Mouse (Mus musculus): ENCODE measurements around the gene Olfr787. TPM values are rescaled to one million over a fixed set of nuclear protein-coding genes. Genes with fewer than 3 reads are reported as not detected.

The Olfr787 gene
- polyA plus RNA-seq, 2 experiments: not detected

- DNase-seq (ENCODE audit: low read depth in 3 of 3, low spot score in 3 of 3): no peak
- Histone ChIP-seq H3K9me3 (ENCODE audit: control insufficient read depth, low read length) (no peaks in the 10 kb centered on the region), H3K27ac (no peak within 1 kb of the TSS), H3K4me2 (ENCODE audit: low read depth) (no peak within 1 kb of the TSS), H3K4me3 (ENCODE audit: insufficient read depth in 1 of 2, low read depth in 2 of 2, low read length in 2 of 2) (no peak within 1 kb of the TSS), H3K36me3 (replicated peaks; ENCODE audit: control insufficient read depth, insufficient read depth, low read depth) (no peaks in the 10 kb centered on the region), H3K27me3 (ENCODE audit: control insufficient read depth, insufficient read depth, low read length) (no peaks in the 10 kb centered on the region), H3K9ac (replicated peaks) (no peak within 1 kb of the TSS), H3K4me1 (replicated peaks; ENCODE audit: control insufficient read depth in 2 of 2, insufficient read depth in 2 of 2, low read length in 1 of 2) (no peaks in the 10 kb centered on the region)
- no peak for ATAC-seq (ENCODE audit: insufficient read depth)
- TF ChIP-seq CTCF (IDR thresholded peaks at IDR 0.05; ENCODE audit: low read depth) (no peak), EP300 (IDR thresholded peaks at IDR 0.05; ENCODE audit: low read depth) (no peak)
- WGBS (ENCODE audit: insufficient replicate concordance): 30% methylated on average over 2 of the region's 2 CpGs
These were observed 22.8 kb downstream of the Olfr787 start, which contains the start of gene Olfr789 for GRCm38 (mm10) chr10:129484452-129484851. Gene Olfr789 (plus strand): TSS chr10:129484752.

- no peak for TF ChIP-seq CTCF (IDR thresholded peaks at IDR 0.05; ENCODE audit: low read depth)
- no peak for TF ChIP-seq EP300 (IDR thresholded peaks at IDR 0.05; ENCODE audit: low read depth)
- Histone ChIP-seq H3K36me3 (replicated peaks; ENCODE audit: control insufficient read depth, insufficient read depth, low read depth) (no peaks in the 10 kb centered on the region), H3K9ac (replicated peaks) (no peak overlapping the region), H3K4me2 (ENCODE audit: low read depth) (no peak overlapping the region), H3K4me1 (replicated peaks; ENCODE audit: control insufficient read depth in 2 of 2, insufficient read depth in 2 of 2, low read length in 1 of 2) (no peaks in the 10 kb centered on the region), H3K27ac (no peak overlapping the region), H3K9me3 (ENCODE audit: control insufficient read depth, low read length) (no peaks in the 10 kb centered on the region), H3K4me3 (ENCODE audit: insufficient read depth in 1 of 2, low read depth in 2 of 2, low read length in 2 of 2) (no peak overlapping the region), H3K27me3 (ENCODE audit: control insufficient read depth, insufficient read depth, low read length) (no peaks in the 10 kb centered on the region)
- WGBS (ENCODE audit: insufficient replicate concordance): 51% methylated on average over 2 of the region's 2 CpGs
- ATAC-seq (ENCODE audit: insufficient read depth) (no peak), DNase-seq (ENCODE audit: low read depth in 3 of 3, low spot score in 3 of 3) (no peak)
These were observed 28.4 kb downstream of the Olfr787 start for GRCm38 (mm10) chr10:129490101-129490500.

- Histone ChIP-seq H3K4me2 (ENCODE audit: low read depth) (no peak within 1 kb of the TSS), H3K27me3 (ENCODE audit: control insufficient read depth, insufficient read depth, low read length) (no peaks in the 10 kb centered on the region), H3K9me3 (ENCODE audit: control insufficient read depth, low read length) (no peaks in the 10 kb centered on the region), H3K9ac (replicated peaks) (no peak within 1 kb of the TSS), H3K4me1 (replicated peaks; ENCODE audit: control insufficient read depth in 2 of 2, insufficient read depth in 2 of 2, low read length in 1 of 2) (no peaks in the 10 kb centered on the region), H3K27ac (no peak within 1 kb of the TSS), H3K4me3 (ENCODE audit: insufficient read depth in 1 of 2, low read depth in 2 of 2, low read length in 2 of 2) (no peak within 1 kb of the TSS), H3K36me3 (replicated peaks; ENCODE audit: control insufficient read depth, insufficient read depth, low read depth) (no peaks in the 10 kb centered on the region)
- DNase-seq (ENCODE audit: low read depth in 3 of 3, low spot score in 3 of 3) (no peak), ATAC-seq (ENCODE audit: insufficient read depth) (no peak)
- TF ChIP-seq CTCF (IDR thresholded peaks at IDR 0.05; ENCODE audit: low read depth) (no peak), EP300 (IDR thresholded peaks at IDR 0.05; ENCODE audit: low read depth) (no peak)
These were observed 36.5 kb downstream of the Olfr787 start, which contains the start of gene Olfr790 for GRCm38 (mm10) chr10:129498192-129498591. Gene Olfr790 (plus strand): TSS chr10:129498492.

Other genes starting within 250 kb of the Olfr787 start
- gene Olfr774, start 225.7 kb upstream of the Olfr787 start, polyA plus RNA-seq (2012; rRNA removed): not detected in 2 replicates
- not detected in 2 replicates for gene Olfr774, start 225.7 kb upstream of the Olfr787 start, polyA plus RNA-seq (2014; fragmentation: Nextera tagmentation; extraction: Ambion mirVana)
- gene Olfr775, start 213.4 kb upstream of the Olfr787 start, polyA plus RNA-seq (2012; rRNA removed): not detected in 2 replicates
- not detected in 2 replicates for gene Olfr775, start 213.4 kb upstream of the Olfr787 start, polyA plus RNA-seq (2014; fragmentation: Nextera tagmentation; extraction: Ambion mirVana)
- gene Olfr776, start 202.7 kb upstream of the Olfr787 start, polyA plus RNA-seq (2012; rRNA removed): not detected in 2 replicates
- gene Olfr776, start 202.7 kb upstream of the Olfr787 start, polyA plus RNA-seq (2014; fragmentation: Nextera tagmentation; extraction: Ambion mirVana): not detected in 2 replicates
- not detected in 2 replicates for gene Olfr777, start 190.4 kb upstream of the Olfr787 start, polyA plus RNA-seq (2012; rRNA removed)
- not detected in 2 replicates for gene Olfr777, start 190.4 kb upstream of the Olfr787 start, polyA plus RNA-seq (2014; fragmentation: Nextera tagmentation; extraction: Ambion mirVana)
- gene Olfr780, start 143.7 kb upstream of the Olfr787 start, polyA plus RNA-seq (2012; rRNA removed): not detected in 2 replicates
- gene Olfr780, start 143.7 kb upstream of the Olfr787 start, polyA plus RNA-seq (2014; fragmentation: Nextera tagmentation; extraction: Ambion mirVana): not detected in 2 replicates
- gene Olfr781, start 133.0 kb upstream of the Olfr787 start, polyA plus RNA-seq (2012; rRNA removed): not detected in 2 replicates
- gene Olfr781, start 133.0 kb upstream of the Olfr787 start, polyA plus RNA-seq (2014; fragmentation: Nextera tagmentation; extraction: Ambion mirVana): not detected in 2 replicates
- not detected in 2 replicates for gene Olfr782, start 113.0 kb upstream of the Olfr787 start, polyA plus RNA-seq (2012; rRNA removed)
- gene Olfr782, start 113.0 kb upstream of the Olfr787 start, polyA plus RNA-seq (2014; fragmentation: Nextera tagmentation; extraction: Ambion mirVana): not detected in 2 replicates
- 0.01 TPM in 1 of 2 replicates, not detected in the other for gene Olfr784, start 77.8 kb upstream of the Olfr787 start, polyA plus RNA-seq (2012; rRNA removed)
- gene Olfr784, start 77.8 kb upstream of the Olfr787 start, polyA plus RNA-seq (2014; fragmentation: Nextera tagmentation; extraction: Ambion mirVana): not detected in 2 replicates
- gene Olfr785, start 56.4 kb upstream of the Olfr787 start, polyA plus RNA-seq (2012; rRNA removed): not detected in 2 replicates
- not detected in 2 replicates for gene Olfr785, start 56.4 kb upstream of the Olfr787 start, polyA plus RNA-seq (2014; fragmentation: Nextera tagmentation; extraction: Ambion mirVana)
- gene Olfr786, start 34.6 kb upstream of the Olfr787 start, polyA plus RNA-seq (2012; rRNA removed): not detected in 2 replicates
- gene Olfr786, start 34.6 kb upstream of the Olfr787 start, polyA plus RNA-seq (2014; fragmentation: Nextera tagmentation; extraction: Ambion mirVana): not detected in 2 replicates
- gene Olfr788, start 9.1 kb downstream of the Olfr787 start, polyA plus RNA-seq (2012; rRNA removed): not detected in 2 replicates
- gene Olfr788, start 9.1 kb downstream of the Olfr787 start, polyA plus RNA-seq (2014; fragmentation: Nextera tagmentation; extraction: Ambion mirVana): not detected in 2 replicates
- gene Olfr789, start 22.9 kb downstream of the Olfr787 start, polyA plus RNA-seq (2012; rRNA removed): not detected in 2 replicates
- not detected in 2 replicates for gene Olfr789, start 22.9 kb downstream of the Olfr787 start, polyA plus RNA-seq (2014; fragmentation: Nextera tagmentation; extraction: Ambion mirVana)
- not detected in 2 replicates for gene Olfr790, start 36.6 kb downstream of the Olfr787 start, polyA plus RNA-seq (2012; rRNA removed)
- gene Olfr790, start 36.6 kb downstream of the Olfr787 start, polyA plus RNA-seq (2014; fragmentation: Nextera tagmentation; extraction: Ambion mirVana): not detected in 2 replicates
- not detected in 2 replicates for gene Olfr791, start 59.9 kb downstream of the Olfr787 start, polyA plus RNA-seq (2012; rRNA removed)
- gene Olfr791, start 59.9 kb downstream of the Olfr787 start, polyA plus RNA-seq (2014; fragmentation: Nextera tagmentation; extraction: Ambion mirVana): not detected in 2 replicates
- gene Olfr792, start 77.3 kb downstream of the Olfr787 start, polyA plus RNA-seq (2012; rRNA removed): not detected in 2 replicates
- gene Olfr792, start 77.3 kb downstream of the Olfr787 start, polyA plus RNA-seq (2014; fragmentation: Nextera tagmentation; extraction: Ambion mirVana): not detected in 2 replicates
- not detected in 2 replicates for gene Olfr794, start 105.8 kb downstream of the Olfr787 start, polyA plus RNA-seq (2012; rRNA removed)
- not detected in 2 replicates for gene Olfr794, start 105.8 kb downstream of the Olfr787 start, polyA plus RNA-seq (2014; fragmentation: Nextera tagmentation; extraction: Ambion mirVana)
- not detected in 2 replicates for gene Olfr796, start 150.7 kb downstream of the Olfr787 start, polyA plus RNA-seq (2012; rRNA removed)
- not detected in 2 replicates for gene Olfr796, start 150.7 kb downstream of the Olfr787 start, polyA plus RNA-seq (2014; fragmentation: Nextera tagmentation; extraction: Ambion mirVana)
- not detected in 2 replicates for gene Olfr798, start 166.1 kb downstream of the Olfr787 start, polyA plus RNA-seq (2012; rRNA removed)
- gene Olfr798, start 166.1 kb downstream of the Olfr787 start, polyA plus RNA-seq (2014; fragmentation: Nextera tagmentation; extraction: Ambion mirVana): not detected in 2 replicates
- gene Olfr799, start 175.6 kb downstream of the Olfr787 start, polyA plus RNA-seq (2012; rRNA removed): not detected in 2 replicates
- not detected in 2 replicates for gene Olfr799, start 175.6 kb downstream of the Olfr787 start, polyA plus RNA-seq (2014; fragmentation: Nextera tagmentation; extraction: Ambion mirVana)
- not detected in 2 replicates for gene Olfr800, start 195.8 kb downstream of the Olfr787 start, polyA plus RNA-seq (2012; rRNA removed)
- gene Olfr800, start 195.8 kb downstream of the Olfr787 start, polyA plus RNA-seq (2014; fragmentation: Nextera tagmentation; extraction: Ambion mirVana): not detected in 2 replicates
- not detected in 2 replicates for gene Olfr801, start 212.0 kb downstream of the Olfr787 start, polyA plus RNA-seq (2012; rRNA removed)
- gene Olfr801, start 212.0 kb downstream of the Olfr787 start, polyA plus RNA-seq (2014; fragmentation: Nextera tagmentation; extraction: Ambion mirVana): not detected in 2 replicates
- gene Olfr802, start 226.3 kb downstream of the Olfr787 start, polyA plus RNA-seq (2012; rRNA removed): not detected in 2 replicates
- not detected in 2 replicates for gene Olfr802, start 226.3 kb downstream of the Olfr787 start, polyA plus RNA-seq (2014; fragmentation: Nextera tagmentation; extraction: Ambion mirVana)
- not detected in 2 replicates for gene Olfr803, start 232.4 kb downstream of the Olfr787 start, polyA plus RNA-seq (2012; rRNA removed)
- not detected in 2 replicates for gene Olfr803, start 232.4 kb downstream of the Olfr787 start, polyA plus RNA-seq (2014; fragmentation: Nextera tagmentation; extraction: Ambion mirVana)
- not detected in 2 replicates for gene Olfr804, start 241.3 kb downstream of the Olfr787 start, polyA plus RNA-seq (2012; rRNA removed)
- gene Olfr804, start 241.3 kb downstream of the Olfr787 start, polyA plus RNA-seq (2014; fragmentation: Nextera tagmentation; extraction: Ambion mirVana): not detected in 2 replicates